Mouse (Mus musculus): ENCODE results near the gene 4933424G06Rik. TPM values are rescaled to one million over a fixed set of nuclear protein-coding genes. Genes with fewer than 3 reads are reported as not detected.
"Not testable (repeated sequence)": the region's sequence is repeated elsewhere in the genome, so short reads cannot be mapped to it uniquely, and the experiment has no call there.

Gene 4933424G06Rik
- total RNA-seq (2021): 1 to 10 TPM in 1 of 2 experiments, under 1 TPM in 1; 0.51 to 1.5 TPM
- long read RNA-seq, experiment 1: 0 reads
- long read RNA-seq, experiment 2, partial matches to known transcripts: 0 of 1 reads
- long read RNA-seq, experiment 2, other reads (novel, unspliced or antisense): 1 of 1 reads

DNA sequence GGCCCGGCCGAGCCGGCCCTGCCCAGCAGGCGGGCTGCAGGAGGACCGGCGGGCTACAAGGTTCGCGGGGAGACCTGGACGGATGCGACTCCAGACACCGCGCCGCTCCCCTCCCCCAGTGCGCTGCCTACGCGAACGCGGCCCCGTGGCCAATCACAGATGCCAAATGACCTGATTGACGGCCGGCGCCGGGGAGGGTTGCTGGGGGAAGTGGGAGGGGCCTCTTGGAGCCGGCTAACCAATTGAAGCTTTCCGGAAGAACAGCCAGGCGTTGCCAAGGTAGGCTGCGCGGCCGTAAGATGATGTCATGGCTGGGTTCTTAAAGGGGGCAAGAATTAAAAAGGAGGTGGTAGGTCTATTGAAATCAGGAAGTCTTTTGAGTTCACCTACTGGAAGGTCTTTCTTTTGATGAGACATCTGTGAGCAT is at the start of gene 4933424G06Rik:
TSS of gene 4933424G06Rik (plus strand) at position 296 of the 427 bp plus-strand sequence.
- peak within 1 kb of the TSS; percentile 98 for H3K27ac ChIP-seq
- peak; percentile 99 for DNase-seq
- no peak for TF ChIP-seq CTCF (IDR thresholded peaks at IDR 0.05)
- intact Hi-C loops (cut with DNase I): loop anchor here (2.0 kb wide), 1 partner anchor 15 kb away; no protein-coding TSS in a partner anchor
- H3K4me3 ChIP-seq: peak within 1 kb of the TSS; percentile 89

- peak; percentile 51 for TF ChIP-seq CTCF (IDR thresholded peaks at IDR 0.05)
- no peak overlapping the region for H3K4me3 ChIP-seq
- DNase-seq: peak; percentile 30
- H3K27ac ChIP-seq: no peak overlapping the region
- intact Hi-C loops (cut with DNase I): no loop called here
Observed at GRCm38 (mm10) chr1:36664457-36664856, 45.5 kb upstream of the 4933424G06Rik start.

- TF ChIP-seq CTCF (IDR thresholded peaks at IDR 0.05): no peak
- DNase-seq: no peak
- intact Hi-C loops (cut with DNase I): no loop called here
- Histone ChIP-seq H3K27ac (no peak overlapping the region), H3K4me3 (no peak overlapping the region)
Observed at GRCm38 (mm10) chr1:36665165-36665723, 44.7 kb upstream of the 4933424G06Rik start.

- intact Hi-C loops (cut with DNase I): no loop called here
- TF ChIP-seq CTCF (IDR thresholded peaks at IDR 0.05): no peak
- Histone ChIP-seq H3K4me3 (no peak overlapping the region), H3K27ac (no peak overlapping the region)
- DNase-seq: no peak
Observed at GRCm38 (mm10) chr1:36665934-36666333, 44.0 kb upstream of the 4933424G06Rik start.

DNA sequence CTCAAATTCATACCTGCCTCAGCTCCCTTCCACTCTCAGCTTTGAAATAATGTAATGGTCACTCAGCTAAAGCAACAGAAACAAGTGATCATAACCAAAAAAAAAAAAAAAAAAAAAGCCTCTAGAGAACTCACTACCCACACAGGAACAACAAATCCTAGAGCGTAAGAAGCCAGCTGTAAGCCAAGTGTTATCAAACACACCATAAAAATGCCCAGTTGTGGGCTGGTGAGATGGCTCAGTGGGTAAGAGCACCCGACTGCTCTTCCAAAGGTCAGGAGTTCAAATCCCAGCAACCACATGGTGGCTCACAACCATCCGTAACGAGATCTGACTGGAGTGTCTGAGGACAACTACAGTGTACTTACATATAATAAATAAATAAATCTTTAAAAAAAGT is 41.9 kb upstream of the 4933424G06Rik start:
- H3K4me3 ChIP-seq; H3K27ac ChIP-seq; intact Hi-C loops (cut with DNase I): not testable (repeated sequence)

DNA sequence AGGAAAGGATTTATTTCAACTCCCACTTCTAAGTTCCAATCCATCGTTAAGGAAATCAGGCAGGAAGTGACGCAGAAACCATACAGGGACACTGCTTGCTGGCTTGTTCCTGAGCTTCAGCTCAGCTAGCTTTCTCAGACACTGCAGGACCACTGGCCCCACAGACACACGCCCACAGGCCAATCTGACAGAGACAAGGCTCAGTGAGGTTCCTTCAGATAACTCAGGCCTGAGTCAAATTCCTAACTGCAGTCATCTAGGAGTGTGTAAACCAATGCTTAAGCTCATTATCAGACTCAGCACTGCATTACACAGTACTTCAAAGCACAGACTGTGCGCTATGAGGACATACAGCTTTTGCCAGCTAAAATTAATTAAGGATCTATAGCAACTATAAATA is 39.7 kb upstream of the 4933424G06Rik start:
- Histone ChIP-seq H3K4me3 (no peak overlapping the region), H3K27ac (no peak overlapping the region)
- no peak for DNase-seq
- TF ChIP-seq CTCF (IDR thresholded peaks at IDR 0.05): no peak
- intact Hi-C loops (cut with DNase I): no loop called here

More for the DNA sequence above, 41.9 kb upstream of the 4933424G06Rik start:
- DNase-seq: not testable (repeated sequence)

DNA sequence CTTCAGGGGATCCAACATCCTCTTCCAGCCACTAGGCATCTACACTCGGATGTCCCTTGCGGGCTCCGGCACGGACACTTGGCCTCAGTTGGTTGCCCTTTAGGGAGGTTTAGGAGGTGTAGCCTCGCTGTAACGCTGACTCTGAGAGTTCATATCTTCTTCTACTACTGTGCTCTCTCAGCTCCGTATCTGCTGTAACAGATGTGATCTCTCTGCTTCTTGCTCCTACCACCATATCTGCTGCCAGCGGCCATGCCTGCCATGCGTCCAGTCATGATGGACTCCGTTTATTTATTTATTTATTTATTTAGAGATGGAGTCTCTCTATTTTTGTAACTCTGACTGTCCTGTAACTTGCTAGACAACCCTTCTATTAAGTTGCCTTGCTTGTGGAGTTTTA is 38.7 kb upstream of the 4933424G06Rik start:
- no peak for DNase-seq
- no peak overlapping the region for H3K27ac ChIP-seq

DNA sequence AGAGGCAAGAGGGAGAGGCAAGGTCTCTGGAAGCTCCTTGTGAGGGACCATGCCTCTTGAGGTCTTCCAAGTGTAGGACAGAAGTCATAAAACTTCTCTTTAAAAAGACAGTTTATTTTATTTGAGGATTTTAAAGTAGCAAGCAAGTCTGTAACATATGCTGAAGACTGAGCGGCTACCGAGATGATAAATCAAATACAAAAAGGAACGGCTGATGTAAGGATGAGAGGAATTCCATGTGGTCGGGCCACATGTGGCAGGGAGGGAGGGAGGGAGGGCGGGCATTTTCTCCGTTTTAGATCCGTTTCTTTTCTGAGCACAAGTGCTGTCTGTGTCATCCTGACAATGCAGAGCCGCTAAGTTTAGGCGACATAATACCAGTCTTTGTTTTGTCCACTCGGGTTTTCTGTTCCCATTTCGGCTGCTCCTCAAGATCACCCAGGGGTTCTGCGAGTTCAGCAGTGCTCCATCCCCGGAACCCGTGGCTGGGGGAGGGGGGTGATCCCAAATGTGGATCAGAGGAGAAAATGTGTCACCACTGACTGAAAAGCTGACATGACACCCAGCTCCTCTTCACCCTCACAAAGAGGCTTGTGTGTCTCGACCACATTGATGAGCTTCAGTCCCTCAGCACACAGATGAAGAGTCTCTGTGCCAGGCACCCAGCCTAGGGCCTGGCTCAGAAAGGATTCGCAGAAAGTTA is 37.1 kb upstream of the 4933424G06Rik start:
- Histone ChIP-seq H3K4me3 (no peak overlapping the region), H3K27ac (no peak overlapping the region)
- TF ChIP-seq CTCF (IDR thresholded peaks at IDR 0.05): no peak
- no peak for DNase-seq
- intact Hi-C loops (cut with DNase I): no loop called here

More for the DNA sequence above, 38.7 kb upstream of the 4933424G06Rik start:
- intact Hi-C loops (cut with DNase I): no loop called here
- TF ChIP-seq CTCF (IDR thresholded peaks at IDR 0.05): no peak
- no peak overlapping the region for H3K4me3 ChIP-seq

DNA sequence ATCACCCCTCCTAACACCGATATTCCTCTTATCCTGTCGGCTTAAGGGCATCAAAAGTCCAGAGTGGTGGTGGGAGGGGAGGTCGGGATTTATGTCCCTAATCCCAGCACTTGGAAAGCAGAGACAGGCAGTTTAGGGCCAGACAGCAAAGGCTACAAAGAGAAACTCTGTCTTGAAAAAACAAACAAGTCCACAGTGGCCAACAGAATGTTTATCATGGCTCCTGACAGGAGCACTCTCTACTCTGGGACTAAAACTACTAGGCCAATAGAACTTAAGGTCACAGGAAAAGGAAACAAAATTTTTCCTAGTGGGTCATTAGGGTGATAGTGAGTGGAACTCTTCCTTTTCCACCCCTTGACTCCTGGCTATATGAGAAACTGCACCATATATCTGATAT is 35.0 kb upstream of the 4933424G06Rik start:
- no peak for DNase-seq
- Histone ChIP-seq H3K4me3 (no peak overlapping the region), H3K27ac (no peak overlapping the region)
- no peak for TF ChIP-seq CTCF (IDR thresholded peaks at IDR 0.05)
- intact Hi-C loops (cut with DNase I): no loop called here

DNA sequence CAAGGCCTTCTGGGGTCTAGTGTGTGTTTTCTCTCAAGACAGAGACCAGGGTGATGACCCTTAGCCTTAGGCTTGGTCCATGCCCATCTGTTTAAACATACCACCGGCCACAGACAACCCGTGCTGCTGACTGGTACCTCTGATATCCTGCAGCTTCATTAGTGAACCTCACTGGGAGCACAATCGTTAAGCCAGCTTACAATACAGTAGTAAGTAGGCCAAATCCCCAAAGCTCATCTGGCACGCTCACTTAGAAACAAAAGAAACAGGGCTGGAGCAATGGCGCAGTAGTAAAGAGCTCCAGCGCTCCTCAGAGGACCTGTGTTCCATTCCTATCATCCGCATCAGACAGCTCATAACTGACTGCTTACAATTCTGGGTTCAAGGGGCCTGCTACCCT is 29.1 kb upstream of the 4933424G06Rik start:
- TF ChIP-seq CTCF (IDR thresholded peaks at IDR 0.05): no peak
- intact Hi-C loops (cut with DNase I): no loop called here
- H3K27ac ChIP-seq: no peak overlapping the region

DNA sequence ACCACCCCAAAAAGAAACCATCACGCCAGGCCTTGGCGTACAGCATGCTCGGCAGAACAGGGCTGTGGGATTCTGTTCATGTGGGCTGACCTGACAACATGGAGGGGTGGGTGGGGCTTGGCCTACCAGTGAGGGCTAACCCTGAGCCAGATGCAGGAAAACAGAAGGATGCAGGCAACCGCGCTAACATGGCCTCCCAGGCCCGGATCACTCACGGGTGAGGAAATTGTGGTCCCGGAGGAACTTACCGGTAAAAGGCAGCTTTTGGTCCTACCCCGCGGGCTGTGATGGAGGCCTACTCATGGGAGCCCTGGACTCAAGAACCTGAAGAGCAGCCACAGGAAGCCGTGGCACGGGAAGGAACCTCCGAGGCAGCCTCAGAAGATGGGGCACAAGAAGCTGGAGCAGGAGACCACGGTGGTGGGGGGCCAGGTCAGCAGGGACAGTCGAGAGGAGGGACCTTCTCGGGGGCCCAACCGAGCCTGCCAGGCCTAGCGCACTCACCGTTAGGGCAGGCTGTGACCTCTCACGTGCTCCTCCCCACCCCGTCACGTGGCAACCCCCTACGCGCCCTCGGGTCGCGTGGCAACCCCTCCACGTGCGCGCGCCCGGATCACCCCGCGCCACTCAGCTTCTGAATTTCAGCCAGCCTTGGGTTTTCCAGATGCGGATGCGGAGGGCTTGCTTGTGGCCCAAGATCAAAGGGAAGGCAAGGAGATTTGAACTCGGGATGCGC is 27.2 kb upstream of the 4933424G06Rik start, which contains the start of gene Fam178b:
TSS of gene Fam178b (minus strand) at position 564 of the 736 bp plus-strand sequence.
- intact Hi-C loops (cut with DNase I): no loop called here
- TF ChIP-seq CTCF (IDR thresholded peaks at IDR 0.05): no peak
- H3K27ac ChIP-seq: no peak within 1 kb of the TSS; the same call in 1 of the 2 replicates
- DNase-seq: no peak
- H3K4me3 ChIP-seq: no peak within 1 kb of the TSS

More for the DNA sequence above, 29.1 kb upstream of the 4933424G06Rik start:
- no peak overlapping the region for H3K4me3 ChIP-seq
- no peak for DNase-seq

DNA sequence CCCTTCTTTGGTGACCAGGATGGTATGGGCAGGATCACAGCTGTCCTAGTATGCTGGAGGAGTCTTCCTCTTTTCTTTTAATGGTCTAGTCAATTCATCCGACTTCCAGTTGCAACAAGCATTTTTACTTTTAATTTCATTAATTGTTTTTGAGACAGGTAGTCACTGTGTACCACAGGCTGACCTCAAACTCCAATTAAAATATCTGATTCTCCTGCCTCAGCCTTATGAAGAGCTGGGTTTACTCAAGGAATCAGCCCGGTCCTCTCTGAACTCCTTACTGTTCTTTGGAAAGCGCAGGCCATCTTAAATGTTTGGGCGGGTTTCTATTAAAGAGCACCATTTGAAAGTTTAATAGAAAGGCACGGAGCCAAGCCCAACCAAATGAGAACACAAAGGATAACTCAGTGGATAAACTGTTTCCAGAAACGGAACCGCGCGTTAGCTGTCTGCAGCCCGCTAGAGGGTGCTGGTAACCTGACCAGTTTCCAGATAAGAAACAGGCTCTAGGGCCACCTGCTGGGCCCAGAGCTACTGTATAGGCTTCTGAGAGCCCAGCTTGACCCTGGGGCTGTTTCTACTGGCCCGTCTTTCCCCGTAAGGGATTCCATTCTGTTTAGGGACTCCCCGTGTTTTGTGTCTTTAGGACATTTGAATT is 26.0 kb upstream of the 4933424G06Rik start:
- TF ChIP-seq CTCF (IDR thresholded peaks at IDR 0.05): peak; percentile 92
- intact Hi-C loops (cut with DNase I): loop anchor here (1.0 kb wide), 1 partner anchor 137 kb away; the partner anchor contains the start of gene Ankrd39
- DNase-seq: peak; percentile 81
- no peak overlapping the region for H3K4me3 ChIP-seq
- H3K27ac ChIP-seq: peak overlapping the region; percentile 75

All from gastrocnemius, adult 2 months (tissue).